Mouse (Mus musculus) v-Abl transformed pro-B cells (cell line): Measurements from ENCODE around the gene Kat2a.

Experiments used
- in situ Hi-C, 2 experiments: fragments of 400-800 bp; cut with MboI; formaldehyde crosslinking; loops; one replicate each; pipeline ENCODE4 v1.15.1; 2025; ENCODE audit not compliant: unreplicated experiment in 2 of 2

Gene Kat2a

DNA sequence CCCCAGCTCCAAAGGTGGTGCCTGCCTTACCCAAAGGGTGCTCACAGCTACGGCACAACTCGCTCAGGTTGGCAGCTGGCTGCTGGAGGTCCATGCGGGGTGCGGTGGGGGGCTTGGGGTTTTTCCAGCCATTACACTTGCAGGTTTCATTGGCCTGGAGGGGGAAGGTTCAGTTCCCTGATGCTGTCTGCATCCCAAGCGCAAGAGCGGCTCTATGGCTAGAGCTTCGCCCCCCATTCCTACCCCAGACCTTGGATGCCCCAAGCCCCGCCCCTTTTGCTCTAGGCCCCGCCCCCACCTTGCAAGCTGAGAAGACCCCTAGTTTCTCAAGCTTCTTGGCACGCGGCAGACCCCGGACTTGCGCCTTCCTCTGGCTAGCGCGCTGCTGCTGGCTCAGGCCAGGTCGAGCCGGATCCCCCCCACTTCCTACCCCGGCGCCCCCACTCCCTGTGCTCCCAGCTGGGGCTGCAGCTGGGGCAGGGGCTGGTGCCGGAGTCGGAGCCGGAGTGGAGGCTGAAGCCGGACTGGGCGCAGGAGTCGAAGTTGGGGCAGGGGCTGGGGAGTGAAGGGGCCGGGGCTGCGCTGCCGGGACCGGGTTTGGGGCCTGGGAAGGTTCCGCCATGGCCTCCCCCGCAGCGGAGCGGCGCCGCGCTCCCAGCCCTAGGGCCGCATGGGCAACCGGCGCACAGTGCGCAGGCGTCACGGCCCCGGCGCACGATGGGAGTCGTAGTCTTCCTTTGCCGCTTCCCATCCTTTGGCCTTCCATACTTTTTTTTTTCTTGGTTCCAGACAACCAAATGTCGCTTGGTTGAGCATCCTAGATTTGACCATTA lies at the start of gene Kat2a:
Kat2a (minus strand) TSS at position 683 of the 833 bp plus-strand sequence.
- in situ Hi-C loops: loop anchor here in 1 of 2 experiments (10.0 kb wide), 1 partner anchor 153 kb away; no protein-coding TSS in a partner anchor

DNA sequence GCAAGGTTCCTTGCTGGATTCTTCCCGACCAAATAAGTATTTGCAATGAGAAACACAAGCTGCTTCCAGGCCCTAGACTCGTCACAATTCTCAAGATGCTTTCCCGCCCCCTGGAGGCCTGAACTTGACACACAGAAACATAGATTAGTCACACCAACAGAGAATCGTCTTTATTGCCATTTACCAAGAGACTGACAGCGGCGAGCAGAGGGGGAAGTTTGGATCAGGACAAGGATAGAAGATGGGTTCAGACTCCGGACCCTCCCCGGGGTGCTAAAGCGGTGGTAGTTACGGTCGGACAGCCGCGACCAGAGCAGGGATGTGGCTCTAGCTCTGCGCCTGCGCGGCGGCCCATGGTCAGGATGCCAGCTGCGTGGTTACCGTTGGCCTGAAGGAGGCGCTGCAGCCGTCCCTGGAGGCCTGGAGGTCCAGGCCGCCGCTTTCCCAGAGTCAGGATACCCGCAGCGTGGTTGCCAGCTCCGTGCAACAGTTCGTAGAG lies 49.3 kb upstream of the Kat2a start:
- in situ Hi-C loops: loop anchor here in 1 of 2 experiments (5.0 to 25.0 kb wide), 2 partner anchors 44 to 101 kb away; partner anchors contain the start of genes Stat5a and Stat5b

DNA sequence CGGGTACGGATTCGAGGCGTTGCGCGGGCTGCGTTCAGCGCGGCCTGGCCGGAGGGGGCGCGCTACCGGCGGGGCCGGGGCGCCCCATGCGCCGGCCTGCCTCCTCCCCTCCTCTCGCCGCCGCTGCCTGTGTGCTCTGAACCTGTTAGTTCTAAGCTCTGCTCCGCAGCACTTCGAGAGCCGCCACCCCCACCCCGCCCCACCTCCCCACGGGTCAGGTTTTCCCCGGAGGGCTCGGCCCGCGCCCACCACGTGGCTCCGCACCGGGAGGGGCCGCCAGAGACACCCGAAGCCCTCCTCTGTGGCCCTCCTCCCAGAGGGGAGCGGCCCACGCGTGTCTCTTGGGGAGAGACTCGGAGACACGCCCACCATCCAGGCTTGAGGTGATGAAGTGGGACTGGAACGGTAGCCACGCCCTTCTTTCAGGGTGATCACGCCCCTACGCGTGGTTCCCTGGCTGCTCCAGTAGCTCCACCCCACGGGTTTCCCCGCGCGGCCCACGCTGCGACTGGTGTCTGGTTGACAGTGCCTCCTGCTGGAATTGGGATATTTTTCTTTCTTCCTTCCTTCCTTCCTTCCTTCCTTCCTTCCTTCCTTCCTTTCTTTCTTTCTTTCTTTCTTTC lies 47.5 kb upstream of the Kat2a start, which contains the start of gene Kcnh4:
Kcnh4 (minus strand) TSS at position 332 of the 623 bp plus-strand sequence.
- in situ Hi-C loops: loop anchor here in 1 of 2 experiments (5.0 to 25.0 kb wide), 2 partner anchors 42 to 103 kb away; partner anchors contain the start of genes Stat5a and Stat5b

DNA sequence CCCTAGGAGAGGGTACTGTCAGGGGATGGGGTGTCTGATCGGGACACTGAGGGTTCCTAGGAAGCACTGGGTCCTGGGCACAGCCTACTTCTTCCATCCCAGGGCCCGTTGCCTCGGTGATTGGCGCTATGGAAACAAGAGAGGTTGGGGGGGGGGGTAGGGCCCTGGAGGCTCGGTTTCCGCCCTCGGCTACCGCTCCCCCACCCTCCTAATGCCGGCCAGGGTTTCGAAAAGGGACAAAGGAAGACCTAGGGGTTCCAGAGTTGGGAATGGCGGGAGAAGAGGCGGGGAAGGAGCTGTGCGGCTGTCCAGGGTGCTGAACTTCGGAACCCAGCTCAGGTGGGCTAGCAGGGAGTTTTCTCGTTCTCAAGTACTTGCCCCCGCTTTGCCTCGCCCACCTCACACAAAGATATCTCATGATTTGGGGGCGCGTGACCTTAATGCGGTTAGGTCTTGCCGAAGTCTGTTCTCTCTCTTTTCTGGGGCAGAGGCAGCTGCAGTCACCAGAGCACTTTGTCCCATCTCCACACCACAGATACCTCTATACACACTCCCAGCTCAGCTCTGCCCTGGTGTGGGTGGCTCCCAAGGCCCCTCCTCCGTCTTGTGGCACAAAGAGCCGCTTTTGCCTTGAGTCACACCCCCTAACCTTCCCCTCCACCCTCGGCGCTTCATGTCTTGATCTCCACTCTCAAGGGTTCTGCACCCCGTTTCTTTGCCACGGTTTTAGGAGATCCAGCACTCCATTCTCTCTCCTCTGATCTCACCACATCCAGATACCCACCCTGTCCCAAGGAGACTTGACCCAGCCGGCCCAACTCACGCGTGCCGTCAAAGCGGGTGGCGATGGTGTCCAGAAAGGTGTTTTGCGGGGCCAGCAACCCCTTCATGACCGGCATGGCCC lies 46.7 kb upstream of the Kat2a start:
- in situ Hi-C loops: loop anchor here in 1 of 2 experiments (25.0 kb wide), 1 partner anchor 103 kb away; the partner anchor contains the start of genes Stat5a and Stat5b

DNA sequence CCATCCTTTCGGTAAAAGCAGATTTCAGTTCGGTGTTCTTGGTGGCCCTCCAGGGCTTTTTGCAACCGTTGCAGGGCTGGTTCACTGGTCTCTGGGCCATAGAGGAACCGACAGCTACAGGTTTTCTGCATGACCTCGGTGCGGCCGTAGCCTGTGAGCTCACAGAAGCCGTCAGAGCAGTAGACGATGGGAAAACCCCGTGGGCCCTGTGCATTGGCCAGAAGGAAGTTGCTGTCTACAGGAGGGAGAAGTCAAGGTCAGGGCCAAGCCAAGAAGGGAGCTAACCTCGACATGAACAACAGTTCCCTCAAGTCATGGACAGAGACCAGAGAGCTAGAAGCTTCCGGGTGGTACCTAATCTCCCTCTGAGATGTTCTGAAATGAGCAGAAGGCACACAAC lies 45.3 kb upstream of the Kat2a start:
- in situ Hi-C loops: loop anchor here in 1 of 2 experiments (25.0 kb wide), 1 partner anchor 105 kb away; the partner anchor contains the start of genes Stat5a and Stat5b

DNA sequence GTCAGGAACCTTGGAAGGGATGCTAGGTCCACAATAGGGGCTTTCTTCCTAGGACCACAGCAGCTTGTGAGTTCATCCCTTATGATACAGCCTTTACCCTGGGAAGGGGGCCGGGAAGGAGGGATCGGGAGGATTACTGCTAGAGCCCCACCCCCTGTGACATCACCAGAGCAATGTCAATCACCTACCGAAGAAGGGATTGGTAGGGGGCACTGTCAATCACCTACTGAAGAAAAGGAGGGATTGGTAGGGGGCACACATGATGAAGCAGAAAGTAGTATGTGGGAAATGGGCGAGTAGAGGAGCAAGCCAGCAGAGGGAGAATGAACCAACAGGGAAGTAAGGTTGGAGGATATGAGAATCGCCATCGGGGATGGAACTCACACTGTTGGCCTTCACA lies 44.2 kb upstream of the Kat2a start:
- in situ Hi-C loops: loop anchor here in 1 of 2 experiments (25.0 kb wide), 1 partner anchor 106 kb away; the partner anchor contains the start of genes Stat5a and Stat5b

DNA sequence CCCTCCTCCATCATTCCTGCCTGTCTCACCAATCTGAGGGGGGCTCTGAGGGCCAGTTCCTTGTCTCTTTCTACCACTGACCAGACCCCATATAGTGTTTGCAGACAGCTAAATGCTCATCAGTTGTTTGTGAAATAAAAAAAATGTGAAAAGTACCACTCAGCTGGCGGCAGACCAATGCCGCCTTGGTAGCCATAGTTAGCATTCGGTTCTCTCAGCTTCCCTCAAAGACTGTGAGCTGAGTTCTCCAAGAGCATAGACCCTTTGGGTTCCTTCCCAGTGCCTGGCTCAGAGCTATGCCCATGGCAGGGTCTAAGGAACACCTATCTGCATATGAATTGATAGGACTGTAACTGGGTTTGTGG lies 42.4 kb upstream of the Kat2a start:
- in situ Hi-C loops: loop anchor here (5.0 to 25.0 kb wide), 2 partner anchors 37 to 108 kb away; partner anchors contain the start of genes Stat5a (in 1 of the 2) and Stat5b (in 1 of the 2)

DNA sequence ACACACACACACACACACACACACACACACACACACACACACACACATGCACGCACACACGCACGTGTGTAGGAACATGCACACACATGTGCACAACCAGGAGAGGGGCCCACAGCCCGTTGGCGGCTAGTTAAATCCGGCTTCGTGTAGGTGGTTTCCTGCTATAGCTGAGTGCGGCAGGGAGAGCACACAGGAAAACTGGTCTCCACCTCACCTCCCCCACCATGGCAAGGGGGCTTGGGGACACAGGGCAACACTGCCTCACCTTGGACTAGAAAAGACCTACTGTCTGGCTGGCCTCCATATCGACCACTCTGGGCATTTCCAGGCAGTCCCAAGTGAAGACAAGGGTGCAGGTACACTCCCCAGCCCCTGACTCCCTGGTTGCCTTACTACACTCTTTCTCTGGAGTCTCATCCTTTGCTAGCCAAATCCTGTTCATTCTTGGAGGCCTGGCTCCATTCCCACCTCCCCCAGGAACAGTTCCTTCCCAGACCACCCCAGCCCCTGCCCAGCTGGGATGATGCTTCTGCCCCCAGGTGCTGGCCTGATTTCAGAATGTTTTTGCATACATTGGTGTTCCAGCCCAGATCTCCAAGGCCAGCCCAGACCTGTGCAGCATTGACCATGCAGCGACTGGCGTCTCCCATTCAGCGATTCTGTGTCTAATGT lies 41.9 kb upstream of the Kat2a start:
- in situ Hi-C loops: loop anchor here (5.0 to 25.0 kb wide), 2 partner anchors 37 to 108 kb away; partner anchors contain the start of genes Stat5a (in 1 of the 2) and Stat5b (in 1 of the 2)

DNA sequence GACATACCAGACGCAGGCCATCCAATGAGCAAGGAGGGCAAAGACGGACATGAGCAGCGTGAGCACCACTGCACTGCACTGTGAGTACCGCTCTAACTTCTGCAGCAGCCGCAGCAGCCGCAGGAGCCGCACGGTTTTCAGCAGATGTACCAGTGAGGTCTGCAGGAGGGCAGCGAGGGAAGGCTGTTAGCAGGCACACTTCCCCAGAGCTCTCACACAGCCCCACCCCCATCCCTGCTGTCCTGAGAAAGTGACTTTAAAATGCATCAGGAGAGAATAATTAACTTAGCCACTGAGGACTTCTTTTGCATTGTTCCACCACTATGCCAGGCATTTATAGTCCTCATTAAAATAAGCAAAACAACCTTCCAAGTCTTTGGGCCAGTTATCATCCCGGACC lies 40.0 kb upstream of the Kat2a start:
- in situ Hi-C loops: loop anchor here (5.0 to 25.0 kb wide), 2 partner anchors 35 to 110 kb away; partner anchors contain the start of genes Stat5a (in 1 of the 2) and Stat5b (in 1 of the 2)

DNA sequence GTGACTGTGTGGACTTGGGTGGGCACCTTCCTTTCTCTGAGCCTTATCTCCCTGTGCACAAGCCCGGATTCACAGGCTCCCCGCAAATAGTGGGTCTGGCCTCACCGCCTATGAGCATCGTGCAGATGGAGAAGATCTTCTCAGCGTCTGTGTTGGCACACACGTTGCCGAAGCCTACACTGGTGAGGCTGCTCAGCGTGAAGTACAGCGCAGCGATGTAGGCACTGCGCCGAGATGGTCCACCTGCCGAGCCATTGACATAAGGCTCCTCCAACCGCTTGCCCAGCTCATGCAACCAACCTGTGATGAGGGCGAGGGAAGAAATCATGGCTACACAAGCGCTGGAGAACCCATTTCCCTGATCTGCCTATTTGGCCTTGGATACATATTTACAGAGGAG lies 37.9 kb upstream of the Kat2a start:
- in situ Hi-C loops: loop anchor here (5.0 to 25.0 kb wide), 2 partner anchors 33 to 112 kb away; partner anchors contain the start of genes Stat5a (in 1 of the 2) and Stat5b (in 1 of the 2)

DNA sequence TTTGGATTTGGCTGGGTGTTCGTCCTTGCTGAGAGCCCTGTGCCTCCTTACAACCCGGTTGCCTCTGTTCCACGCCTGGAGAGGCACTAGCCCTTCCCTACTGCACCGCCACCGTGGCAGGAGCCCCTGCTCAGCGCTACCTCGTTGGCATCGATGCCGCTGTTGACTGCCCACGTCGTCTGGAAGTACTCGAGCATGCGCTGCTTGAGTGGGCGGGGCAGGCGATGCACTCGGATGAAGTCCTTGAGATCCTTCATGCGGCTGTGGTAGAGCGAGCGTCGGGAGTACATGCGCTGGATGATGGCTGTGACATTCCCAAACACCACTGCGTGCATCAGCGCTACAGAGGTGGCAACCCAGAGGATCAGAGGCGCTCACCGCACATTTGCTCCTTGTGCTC lies 37.2 kb upstream of the Kat2a start:
- in situ Hi-C loops: no loop called here

DNA sequence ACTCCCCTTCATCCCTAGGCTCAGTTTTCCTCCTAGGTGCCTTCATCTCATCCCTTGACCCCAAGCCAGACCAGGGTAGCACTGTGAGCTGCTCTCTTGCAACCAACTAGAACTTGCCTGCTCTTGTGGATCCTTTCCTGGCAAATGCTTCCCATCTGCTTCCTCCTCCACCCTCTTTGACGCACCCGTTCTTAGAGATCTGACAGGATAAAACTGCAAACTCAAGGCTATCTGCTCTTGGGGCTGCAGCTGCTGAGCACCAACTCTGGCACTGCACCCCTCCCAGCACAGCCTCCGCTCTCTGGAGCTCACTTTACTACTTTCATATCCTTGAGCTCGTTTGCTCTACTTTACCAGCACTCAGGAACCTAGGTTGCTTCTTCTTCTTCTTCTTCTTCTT lies 36.4 kb upstream of the Kat2a start:
- in situ Hi-C loops: no loop called here

DNA sequence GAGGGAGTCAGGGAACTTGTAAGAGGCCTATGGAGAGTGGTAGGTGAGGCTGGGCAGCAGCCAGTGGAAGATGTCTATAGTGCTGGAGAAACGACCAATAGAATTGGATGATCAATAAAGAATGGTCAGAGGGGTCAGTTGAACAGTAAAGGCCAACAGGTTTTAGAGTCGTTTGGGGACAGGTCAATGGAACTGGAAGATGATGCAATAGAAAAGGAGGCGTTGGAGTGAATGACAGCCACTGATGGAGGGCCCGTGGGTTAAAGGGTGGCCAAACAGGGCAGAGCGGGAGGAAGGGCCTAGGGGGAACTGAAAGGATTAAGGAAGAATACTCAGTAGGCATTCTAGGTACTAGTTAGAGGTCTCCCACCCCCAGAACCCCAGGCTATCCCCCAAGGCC lies 34.8 kb upstream of the Kat2a start:
- in situ Hi-C loops: no loop called here

DNA sequence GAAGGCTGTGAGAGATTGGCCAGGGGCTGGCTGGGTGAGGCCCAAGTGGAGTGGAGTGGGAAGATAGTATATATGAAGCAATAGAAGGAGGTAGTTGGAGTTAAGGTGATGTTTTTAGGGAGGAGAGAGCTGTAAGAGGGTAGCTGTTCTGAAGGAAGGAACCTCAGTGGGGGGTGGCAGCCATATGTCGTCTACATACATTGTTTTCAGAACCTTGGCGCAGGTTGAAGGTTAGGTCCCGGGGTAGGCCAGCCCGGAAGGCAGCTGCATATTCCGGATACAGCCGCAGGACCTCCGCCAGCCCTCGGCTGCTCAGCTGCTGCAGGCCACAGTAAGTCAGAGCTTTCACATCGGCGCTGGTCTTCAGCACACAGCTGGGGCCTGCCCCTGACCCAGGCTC lies 34.3 kb upstream of the Kat2a start:
- in situ Hi-C loops: no loop called here

DNA sequence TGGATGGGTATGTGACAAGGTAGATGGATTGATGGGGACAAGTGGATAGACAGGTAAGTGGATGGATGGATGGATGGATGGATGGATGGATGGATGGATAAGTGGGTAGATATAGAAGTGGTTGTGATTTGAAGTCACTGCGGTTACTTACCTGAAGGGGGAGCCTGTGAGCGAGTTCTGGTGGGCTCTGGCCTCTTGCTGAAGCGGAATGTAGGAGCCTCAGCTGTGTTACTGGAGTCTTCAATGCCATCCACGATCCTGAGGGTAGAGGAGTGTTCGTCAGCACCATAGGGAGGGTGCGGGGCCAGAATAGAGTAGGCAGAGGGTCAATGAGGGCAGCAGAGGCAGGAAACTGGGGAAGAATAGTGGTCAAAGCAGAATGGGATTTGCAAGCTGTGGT lies 32.8 kb upstream of the Kat2a start:
- in situ Hi-C loops: no loop called here

DNA sequence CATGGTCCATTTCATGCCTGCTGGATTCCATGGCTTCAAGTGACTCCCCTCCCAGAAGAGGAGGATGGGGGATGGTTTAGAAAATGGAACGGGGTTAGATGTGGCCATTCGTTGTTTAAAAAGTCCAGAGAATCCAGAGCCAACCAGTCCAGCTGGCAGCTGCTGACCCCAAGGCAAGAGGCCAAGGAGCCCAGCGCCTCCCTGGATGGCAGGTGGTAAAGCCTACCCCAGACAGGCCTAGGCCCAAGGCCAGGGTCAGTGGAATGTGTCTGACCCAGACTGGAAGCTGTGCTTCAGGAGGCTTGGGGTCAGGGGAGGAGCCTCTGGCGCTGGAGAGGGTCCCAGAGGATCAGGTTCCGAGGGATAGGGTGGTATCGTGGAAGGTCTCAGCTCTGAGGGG lies 29.1 kb upstream of the Kat2a start:
- in situ Hi-C loops: no loop called here

DNA sequence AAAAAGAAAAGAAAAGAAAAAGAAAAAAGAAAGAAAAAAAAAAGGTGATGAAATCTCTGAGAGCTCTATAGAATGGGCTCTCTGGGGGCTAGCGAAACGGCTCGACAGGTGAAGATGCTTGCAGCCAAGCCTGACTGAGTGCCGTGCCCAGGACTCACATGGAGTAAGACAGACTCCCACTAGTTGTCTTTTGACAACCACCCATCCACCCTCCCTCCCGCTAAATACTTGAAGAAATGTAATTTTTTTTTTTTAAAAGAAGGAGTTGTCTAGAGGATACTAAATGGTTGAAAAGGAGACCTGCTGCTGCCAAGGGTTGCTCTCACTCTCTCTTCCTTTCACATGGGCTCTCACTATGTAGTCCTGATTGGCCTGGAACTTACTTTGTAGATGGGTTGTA lies 26.5 kb upstream of the Kat2a start:
- in situ Hi-C loops: no loop called here

DNA sequence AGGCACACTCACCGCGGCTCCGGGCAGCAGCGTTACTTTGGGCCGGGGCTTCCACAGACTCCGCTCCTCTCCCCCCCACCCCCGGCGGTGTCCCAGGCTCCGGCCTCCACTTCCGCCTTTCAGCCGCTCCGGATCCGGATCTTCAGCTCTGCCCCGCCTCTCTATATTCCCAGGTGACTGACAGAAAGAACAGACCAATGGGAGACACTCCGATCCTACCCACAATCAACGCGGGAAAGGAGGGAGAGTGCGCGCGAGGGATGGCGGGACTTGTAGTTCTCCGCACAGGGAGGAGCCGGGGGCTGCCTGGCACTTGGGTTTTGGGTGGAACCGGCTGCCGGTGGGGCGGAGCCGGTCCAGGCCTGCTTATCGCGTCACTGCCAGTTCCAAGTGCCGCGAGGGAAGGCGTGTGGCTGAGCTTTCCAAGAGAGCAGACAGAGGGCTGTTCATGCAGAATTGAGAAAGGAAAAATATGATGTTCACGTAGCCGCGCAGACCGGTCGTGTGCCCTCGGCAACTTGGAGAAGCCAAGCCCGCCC lies 25.9 kb upstream of the Kat2a start, which contains the start of gene Rab5c:
Rab5c (minus strand) TSS at position 150 of the 539 bp plus-strand sequence.
- in situ Hi-C loops: no loop called here
